25 mouse cellular contexts compared by ENCODE assay signal in genomic region chr12:31299676-31300197, GRCm38 (mm10). TPM values are rescaled to one million over a fixed set of nuclear protein-coding genes. Genes with fewer than 3 reads are reported as not detected.
DNase-seq lines count a peak whose midpoint lies in the region; ATAC-seq lines count a peak whose summit lies in the region.
"Had no signal": no experiment of that assay in that cellular context is flagged by ENCODE, and none has a peak within 500 bp of the region (broad histone marks: within the 10 kb centered on the region; RNA-seq: fewer than 3 reads in every experiment).

No protein-coding gene starts in this region.

- H3K9me3 ChIP-seq in heart, embryonic 11.5 days (replicated peaks; ENCODE audit: control insufficient read depth, low read length), result no peaks in the 10 kb centered on the region
- H3K9me3 ChIP-seq: embryonic facial prominence, embryonic 15.5 days; forebrain, embryonic 12.5 days; limb, embryonic 12.5 days had no signal

- H3K36me3 ChIP-seq in heart, embryonic 11.5 days (ENCODE audit: control insufficient read depth, insufficient read depth, low read length), result peaks cover 54% of the 10 kb centered on the region
- H3K36me3 ChIP-seq: forebrain, embryonic 12.5 days had no signal

- H3K4me1 ChIP-seq in heart, embryonic 11.5 days (ENCODE audit: control insufficient read depth, insufficient read depth, low read length), result peaks cover 19% of the 10 kb centered on the region
- H3K4me1 ChIP-seq: forebrain, embryonic 12.5 days; megakaryocyte, embryonic 14.5 days had no signal

- 42% methylated on average over 14 of the region's 14 CpGs for WGBS in heart, embryonic 11.5 days (ENCODE audit: insufficient replicate concordance)

- no peaks in the 10 kb centered on the region for H3K27me3 ChIP-seq in heart, embryonic 11.5 days (ENCODE audit: control insufficient read depth, insufficient read depth, low read length)
- H3K27me3 ChIP-seq: CH12.LX; embryonic facial prominence, embryonic 15.5 days; forebrain, embryonic 12.5 days; limb, embryonic 12.5 days had no signal

- peak; percentile 89 for DNase-seq in adrenal gland, adult 2 months
- peak; percentile 86 for DNase-seq in adrenal gland, postnatal 14 days
- peak; percentile 32 to 60 for DNase-seq in heart, postnatal 36 days
- no peak for DNase-seq in layer of hippocampus, postnatal 36 days
- DNase-seq in urinary bladder, postnatal 10 days (ENCODE audit: low spot score), result no peak
- DNase-seq in spleen, postnatal 36 days (ENCODE audit: low spot score in 2 of 2), result no peak
- no peak for DNase-seq in cerebellum, postnatal 14 days
- DNase-seq: cerebellum, adult 2 months; kidney, adult 9 months; thymus, postnatal 25 days had no signal

- intact Hi-C loops in heart, postnatal 36 days (cut with DNase I), result loop anchor here (5.0 kb wide), 1 partner anchor 132 kb away; no protein-coding TSS in a partner anchor

- ATAC-seq in heart, embryonic 11.5 days (replicated peaks; ENCODE audit: insufficient number of reproducible peaks, low FRiP score, low TSS enrichment), result 0 out of 2 replicates have a peak, but pooled peaks have one; percentile 12

- no peak overlapping the region; the same call in 1 of the 2 replicates for H3K4me2 ChIP-seq in heart, embryonic 11.5 days
- H3K4me2 ChIP-seq: embryonic facial prominence, embryonic 15.5 days; forebrain, embryonic 12.5 days; limb, embryonic 12.5 days had no signal

- peak overlapping the region; percentile 84 for H3K27ac ChIP-seq in heart, embryonic 11.5 days (ENCODE audit: low read depth, low read length)
- H3K27ac ChIP-seq: embryonic facial prominence, embryonic 15.5 days; forebrain, embryonic 12.5 days; left cerebral cortex, adult 2 months; limb, embryonic 12.5 days had no signal

- H3K9ac ChIP-seq in heart, embryonic 11.5 days (ENCODE audit: low read depth, low read length), result peak overlapping the region; percentile 28; the same call in 1 of the 2 replicates
- H3K9ac ChIP-seq: embryonic facial prominence, embryonic 15.5 days; forebrain, embryonic 12.5 days; limb, embryonic 12.5 days had no signal

- no peak overlapping the region for H3K4me3 ChIP-seq in heart, embryonic 11.5 days (ENCODE audit: low read depth, low read length)
- H3K4me3 ChIP-seq: embryonic facial prominence, embryonic 15.5 days; forebrain, embryonic 12.5 days; left cerebral cortex, adult 2 months; limb, embryonic 12.5 days; megakaryocyte, embryonic 14.5 days had no signal

RNA-seq across cellular contexts. Expression of gene Lamb1, which starts 34.7 kb away (rescaled TPM):
- total RNA-seq in adrenal gland, adult 2 months (2021), result 100 to 1,000 TPM; 129 to 147 TPM
- polyA plus RNA-seq in adrenal gland, adult 2 months (2012; rRNA removed), result 33.2 and 35.8 TPM in 2 replicates
- 174 and 193 TPM in 2 replicates for total RNA-seq in adrenal gland, postnatal 14 days (2021)
- 67.4 and 92.3 TPM in 2 replicates for polyA plus RNA-seq in heart, embryonic 11.5 days (2014; fragmentation: Nextera tagmentation; extraction: Ambion mirVana)
- 10 to 100 TPM; 75.8 to 81.2 TPM for total RNA-seq in heart, postnatal 36 days (2021)
- 10 to 100 TPM; 38.5 to 42.1 TPM for total RNA-seq in layer of hippocampus, postnatal 36 days (2021)

RNA-seq across cellular contexts. Expression of gene Dld, which starts 51.5 kb away (rescaled TPM):
- 100 to 1,000 TPM; 262 to 322 TPM for total RNA-seq in adrenal gland, adult 2 months (2021)
- polyA plus RNA-seq in adrenal gland, adult 2 months (2012; rRNA removed), result 7.4 and 7.6 TPM in 2 replicates
- total RNA-seq in adrenal gland, postnatal 14 days (2021), result 433 and 455 TPM in 2 replicates
- polyA plus RNA-seq in heart, embryonic 11.5 days (2014; fragmentation: Nextera tagmentation; extraction: Ambion mirVana), result 207 and 218 TPM in 2 replicates
- total RNA-seq in heart, postnatal 36 days (2021), result 100 to 1,000 TPM; 417 to 433 TPM
- 100 to 1,000 TPM; 108 to 114 TPM for total RNA-seq in layer of hippocampus, postnatal 36 days (2021)

RNA-seq across cellular contexts. Expression of gene Gm6993, which starts 59.2 kb away (rescaled TPM):
- total RNA-seq in adrenal gland, adult 2 months (2021), result not detected
- polyA plus RNA-seq in adrenal gland, adult 2 months (2012; rRNA removed), result not detected in 2 replicates
- total RNA-seq in adrenal gland, postnatal 14 days (2021), result not detected in 2 replicates
- not detected in 2 replicates for polyA plus RNA-seq in heart, embryonic 11.5 days (2014; fragmentation: Nextera tagmentation; extraction: Ambion mirVana)
- not detected for total RNA-seq in heart, postnatal 36 days (2021)
- total RNA-seq in layer of hippocampus, postnatal 36 days (2021), result not detected
- total RNA-seq: CH12.LX; gastrocnemius, postnatal 4 days; layer of hippocampus, adult 18-20 months; left cerebral cortex, adult 2 months; monocyte, adult 5-6 weeks had no signal
- polyA plus RNA-seq: brain, embryonic 14.5 days; cerebellum, adult 2 months; embryonic facial prominence, embryonic 15.5 days; forebrain, embryonic 12.5 days; limb, embryonic 12.5 days; liver, embryonic 16.5 days; neural tube, embryonic 14.5 days; small intestine, adult 2 months; stomach, embryonic 14.5 days had no signal

Comparison
In these comparisons a context has a peak if more than half of its experiments do, and no peak if none do; other contexts are left out.
1. DNase-seq: peak in adrenal gland, adult 2 months (single experiment), adrenal gland, postnatal 14 days (single experiment) and heart, postnatal 36 days (2 of 2); none in layer of hippocampus, postnatal 36 days (0 of 2), urinary bladder, postnatal 10 days (single experiment), spleen, postnatal 36 days (0 of 2) and cerebellum, postnatal 14 days (0 of 2).